Mouse (Mus musculus) T-cell, adult 2 months (primary cell): ENCODE data around the gene Alkbh4.

Experiments used
- DNase-seq: peaks from one replicate; pipeline ENCODE4 v3.0.0; 2022; ENCODE audit warnings: low spot score

Alkbh4 gene

DNA sequence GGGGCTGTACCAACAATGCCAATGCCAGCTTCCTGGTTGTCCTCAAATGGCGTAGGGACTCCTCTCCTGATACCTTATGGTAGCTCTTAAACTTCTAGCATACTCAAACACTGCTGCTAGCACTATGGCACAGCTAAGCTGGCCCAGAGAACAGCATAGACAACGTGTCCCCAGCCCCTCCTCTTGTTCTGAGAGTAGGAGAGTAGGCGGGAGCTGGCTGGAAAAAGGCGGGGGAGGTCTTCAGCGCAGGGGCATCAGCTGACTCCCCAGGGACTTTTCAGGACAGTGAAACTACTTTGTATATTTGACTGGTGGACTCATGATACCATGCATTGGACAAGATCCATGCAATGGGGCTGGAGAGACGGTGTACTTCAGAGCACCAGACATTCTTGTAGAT, 46.1 kb downstream of the Alkbh4 start:
- DNase-seq = no peak

DNA sequence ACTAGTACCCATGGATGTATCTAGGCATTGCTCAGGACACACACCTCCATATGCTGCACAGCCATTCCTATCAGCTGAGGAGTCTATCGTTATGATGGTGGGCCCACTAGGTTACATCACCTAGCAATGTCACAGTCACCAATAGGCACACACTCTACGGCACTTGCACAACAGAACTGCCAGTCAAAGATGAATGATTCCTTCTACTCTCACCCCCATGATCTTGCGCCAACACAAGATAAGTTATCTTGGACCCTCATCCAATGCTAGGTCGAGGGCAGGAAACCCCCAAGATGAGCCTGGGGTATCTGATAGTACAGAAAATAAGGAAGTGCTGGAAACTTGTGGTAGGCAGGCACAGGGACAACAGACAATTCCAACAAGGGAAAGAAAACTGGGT, 46.9 kb downstream of the Alkbh4 start:
- DNase-seq = no peak

DNA sequence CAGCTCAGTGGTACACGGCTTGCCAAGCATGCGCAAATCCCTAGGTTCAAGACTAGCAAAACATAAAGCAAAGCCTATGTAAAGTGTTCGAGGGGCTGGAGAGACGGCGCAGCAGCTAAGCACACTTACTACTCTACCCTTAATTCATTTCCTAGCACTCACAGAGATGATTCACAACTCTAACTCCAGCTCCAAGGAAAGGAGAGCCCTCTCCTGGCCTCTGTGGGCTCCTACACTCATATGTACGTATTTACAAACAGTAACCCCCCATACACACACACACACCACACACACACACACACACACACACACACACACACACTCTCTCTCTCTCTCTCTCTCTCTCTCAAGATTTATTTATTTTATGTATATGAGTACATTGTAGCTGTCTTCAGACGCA, 47.8 kb downstream of the Alkbh4 start:
- peak; percentile 30 for DNase-seq

DNA sequence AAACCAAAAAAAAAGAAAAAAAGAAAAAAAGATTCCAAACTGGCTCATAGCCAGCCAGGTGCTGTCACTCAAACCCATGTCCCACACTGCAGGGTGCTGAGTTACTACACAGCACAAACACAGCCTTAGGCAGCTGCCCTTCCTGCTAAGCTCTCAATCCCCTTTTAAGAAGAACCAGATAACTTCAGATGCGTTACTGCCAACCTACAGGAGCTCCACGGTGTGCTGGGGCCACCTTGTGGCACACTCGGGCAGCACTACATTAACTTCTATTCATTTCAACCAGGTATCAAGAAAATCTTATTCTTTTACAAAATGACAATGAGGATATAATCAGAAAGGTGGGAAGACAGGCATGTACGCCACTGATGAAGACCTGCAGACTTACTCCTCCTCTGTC, 50.8 kb downstream of the Alkbh4 start:
- peak; percentile 79 for DNase-seq
